9 mouse cellular contexts compared by ENCODE assay signal in the genomic region with DNA sequence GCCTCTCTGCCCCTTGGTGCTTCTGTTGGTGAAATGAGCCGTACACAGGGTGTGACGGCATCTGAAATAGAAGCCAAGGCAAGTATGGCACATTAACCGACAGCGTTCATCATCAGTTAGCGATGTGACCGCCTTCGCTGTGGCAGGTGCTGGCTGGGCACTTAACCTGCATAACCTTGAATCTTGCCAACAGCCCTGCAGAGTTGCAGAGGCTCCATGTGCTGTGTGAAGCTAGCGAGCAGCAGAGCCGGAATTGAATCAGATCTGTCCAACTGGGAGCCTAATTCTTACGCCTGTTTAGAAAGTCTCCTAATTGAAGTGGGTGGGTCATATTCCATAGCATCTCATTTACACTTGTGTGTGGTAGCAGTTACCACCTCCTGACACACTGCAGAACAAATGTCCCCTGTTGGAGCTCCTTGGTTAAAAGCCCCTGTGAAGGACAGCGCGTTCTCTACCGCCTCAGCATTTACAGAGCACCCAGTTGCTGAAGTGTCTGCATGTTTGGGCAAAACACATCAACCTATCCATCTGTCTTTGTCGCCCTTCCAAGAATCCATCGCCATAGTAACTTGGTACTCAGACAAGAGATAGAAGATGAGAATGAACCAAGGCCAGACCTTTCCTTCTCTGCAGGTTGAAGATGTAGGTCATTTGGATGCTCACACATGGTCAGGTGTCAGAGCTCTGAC. TPM values are rescaled to one million over a fixed set of nuclear protein-coding genes. Genes with fewer than 3 reads are reported as not detected.
DNase-seq lines count a peak whose midpoint lies in the region; TF ChIP-seq lines count a peak whose summit lies in the region.
"Had no signal": no experiment of that assay in that cellular context is flagged by ENCODE, and none has a peak within 500 bp of the region (broad histone marks: within the 10 kb centered on the region; RNA-seq: fewer than 3 reads in every experiment).

No protein-coding gene starts in this region.

- H3K27ac ChIP-seq in gastrocnemius, adult 2 months: peak overlapping the region; percentile 81

- no peak overlapping the region for H3K4me3 ChIP-seq in gastrocnemius, adult 2 months

- intact Hi-C loops in gastrocnemius, adult 2 months (cut with DNase I): loop anchor here (2.0 kb wide), 1 partner anchor 42 kb away; no protein-coding TSS in a partner anchor

- no peak for TF ChIP-seq CTCF in gastrocnemius, adult 2 months (IDR thresholded peaks at IDR 0.05)

- peak; percentile 54 for DNase-seq in gastrocnemius, adult 2 months
- DNase-seq in gastrocnemius, postnatal 25 days: no peak
- peak; percentile 37 for DNase-seq in MN1 (ENCODE audit: low spot score)
- peak; percentile 72 to 76 for DNase-seq in cerebellum, postnatal 14 days
- DNase-seq in layer of hippocampus, postnatal 14 days (ENCODE audit: low spot score in 2 of 2): peak; percentile 42 to 67
- DNase-seq in thymus, adult 18-20 months: no peak
- no peak for DNase-seq in ovary, adult 18-20 months (ENCODE audit: low spot score)
- DNase-seq in lung, postnatal 36 days: no peak

RNA-seq across cellular contexts. Expression of a gene that starts 16.9 kb away (rescaled TPM):
- under 1 TPM in 1 of 2 experiments, not detected in 1; 0.06 TPM for total RNA-seq in gastrocnemius, adult 2 months (2021)
- under 1 TPM in 1 of 2 experiments, not detected in 1; 0.20 TPM for total RNA-seq in gastrocnemius, postnatal 25 days (2021)
- total RNA-seq in layer of hippocampus, postnatal 14 days (2021): under 1 TPM; 0.41 to 0.48 TPM

RNA-seq across cellular contexts. Expression of a gene that starts 30.1 kb away (rescaled TPM):
- not detected for total RNA-seq in gastrocnemius, adult 2 months (2021)
- not detected for total RNA-seq in gastrocnemius, postnatal 25 days (2021)
- not detected for total RNA-seq in layer of hippocampus, postnatal 14 days (2021)
- total RNA-seq: left cerebral cortex, adult 8-10 months had no signal

Comparison
In these comparisons a context has a peak if more than half of its experiments do, and no peak if none do; other contexts are left out.
1. DNase-seq: peak in gastrocnemius, adult 2 months (single experiment), MN1 (single experiment), cerebellum, postnatal 14 days (2 of 2) and layer of hippocampus, postnatal 14 days (2 of 2); none in gastrocnemius, postnatal 25 days (single experiment), thymus, adult 18-20 months (0 of 2), ovary, adult 18-20 months (single experiment) and lung, postnatal 36 days (single experiment).